Mouse (Mus musculus): ENCODE results near the gene Tex46.

DNA sequence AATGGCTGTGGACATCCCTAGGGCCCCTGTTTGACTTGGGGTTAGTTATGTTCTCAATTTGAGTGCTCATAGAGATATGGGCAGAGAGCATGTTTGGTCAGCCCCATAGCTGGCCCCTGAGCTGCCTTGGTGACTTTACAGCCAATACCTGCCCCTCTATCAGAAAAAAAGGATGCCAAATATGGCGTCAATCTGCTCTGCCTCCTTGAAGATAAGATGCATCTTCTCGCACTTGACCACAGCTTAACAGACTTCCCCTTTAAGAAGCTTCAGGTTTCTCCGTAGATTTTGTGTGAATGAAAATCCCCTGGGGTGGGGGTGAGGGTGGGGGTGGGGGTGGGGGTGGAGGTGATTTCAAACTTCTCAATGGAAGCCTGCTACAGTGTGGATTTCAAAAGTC, 47.7 kb downstream of the Tex46 start:
- TF ChIP-seq CTCF (IDR thresholded peaks at IDR 0.05; ENCODE audit: low read depth, low read length) = no peak
- no peak for TF ChIP-seq POLR2A (IDR thresholded peaks at IDR 0.05; ENCODE audit: insufficient read depth, low read length)
- no peak for TF ChIP-seq EP300 (IDR thresholded peaks at IDR 0.05; ENCODE audit: insufficient read depth, low read depth, low read length)

Measured in ES-Bruce4 (cell line).